Mouse (Mus musculus): ENCODE measurements around the gene Cstb. TPM values are rescaled to one million over a fixed set of nuclear protein-coding genes. Genes with fewer than 3 reads are reported as not detected.

Gene Cstb
- polyA plus RNA-seq, 1 experiment from 2014 or later = 114 TPM

GRCm38 (mm10) chr10:78426117-78426735 lies 757 bp downstream of the Cstb start:
- WGBS = 50% methylated on average over 6 of the region's 6 CpGs
- no peaks in the 10 kb centered on the region for H3K9me3 ChIP-seq (replicated peaks)
- H3K36me3 ChIP-seq = peaks cover 24% of the 10 kb centered on the region
- H3K27ac ChIP-seq (replicated peaks) = peak overlapping the region; percentile 83
- H3K4me1 ChIP-seq = peaks cover 20% of the 10 kb centered on the region
- no peaks in the 10 kb centered on the region for H3K27me3 ChIP-seq (ENCODE audit: low read depth, poor library complexity, severe bottlenecking)
- DNase-seq (ENCODE audit: low spot score) = no peak
- peak overlapping the region; percentile 77 for H3K4me3 ChIP-seq

DNA sequence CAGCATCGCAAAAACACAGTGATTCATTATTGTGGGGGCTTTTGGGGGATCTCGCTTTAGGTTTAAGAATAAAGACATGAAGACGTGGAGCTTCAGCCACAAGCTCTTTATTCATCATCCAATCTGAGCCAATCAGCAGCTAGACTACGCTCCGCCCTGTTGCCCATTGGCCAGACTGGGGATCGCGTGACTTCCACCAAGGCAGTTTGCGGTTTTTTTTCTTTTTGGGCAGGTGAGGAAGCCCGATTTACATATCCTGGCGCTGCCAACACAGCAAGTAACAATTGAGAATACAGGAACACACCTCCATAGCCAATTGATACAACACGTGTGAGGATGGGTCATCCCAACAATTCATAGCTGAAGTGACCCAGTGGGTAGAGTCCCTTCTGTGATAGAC lies 2.6 kb downstream of the Cstb start:
- 91% methylated on average over 11 of the region's 11 CpGs for WGBS
- H3K27me3 ChIP-seq (ENCODE audit: low read depth, poor library complexity, severe bottlenecking) = no peaks in the 10 kb centered on the region
- peaks cover 24% of the 10 kb centered on the region for H3K36me3 ChIP-seq
- no peaks in the 10 kb centered on the region for H3K9me3 ChIP-seq (replicated peaks)
- H3K4me3 ChIP-seq = no peak overlapping the region
- DNase-seq (ENCODE audit: low spot score) = no peak
- peaks cover 20% of the 10 kb centered on the region for H3K4me1 ChIP-seq
- H3K27ac ChIP-seq (replicated peaks) = no peak overlapping the region

GRCm38 (mm10) chr10:78429180-78429579 lies 3.7 kb downstream of the Cstb start:
- no peaks in the 10 kb centered on the region for H3K9me3 ChIP-seq (replicated peaks)
- no peak overlapping the region for H3K4me3 ChIP-seq
- no peak overlapping the region for H3K27ac ChIP-seq (replicated peaks)
- no peaks in the 10 kb centered on the region for H3K27me3 ChIP-seq (ENCODE audit: low read depth, poor library complexity, severe bottlenecking)
- peaks cover 20% of the 10 kb centered on the region for H3K4me1 ChIP-seq
- peaks cover 24% of the 10 kb centered on the region for H3K36me3 ChIP-seq
- WGBS = 90% methylated on average over 5 of the region's 5 CpGs
- DNase-seq (ENCODE audit: low spot score) = no peak

DNA sequence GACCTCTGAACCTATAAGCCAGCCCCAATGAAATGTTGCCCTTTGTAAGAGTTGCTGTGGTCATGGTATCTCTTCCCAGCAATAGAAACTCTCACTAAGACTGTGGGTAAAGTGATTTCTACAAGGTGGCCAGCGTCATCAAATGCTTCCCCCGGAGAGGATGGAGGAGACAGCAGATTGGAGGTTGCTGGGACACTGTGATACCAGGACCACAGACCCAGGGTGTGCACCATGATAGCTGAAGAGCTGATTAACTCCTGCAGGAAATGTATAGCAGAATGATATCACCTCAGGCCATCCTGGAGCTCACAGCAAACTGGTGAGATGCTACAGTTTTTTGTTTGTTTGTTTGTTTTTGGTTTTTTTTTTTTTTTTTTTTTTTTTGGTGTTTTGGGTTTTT lies 4.3 kb downstream of the Cstb start:
- peaks cover 24% of the 10 kb centered on the region for H3K36me3 ChIP-seq
- H3K27ac ChIP-seq (replicated peaks) = no peak overlapping the region
- H3K27me3 ChIP-seq (ENCODE audit: low read depth, poor library complexity, severe bottlenecking) = no peaks in the 10 kb centered on the region
- peaks cover 20% of the 10 kb centered on the region for H3K4me1 ChIP-seq
- no peak overlapping the region for H3K4me3 ChIP-seq
- no peak for DNase-seq (ENCODE audit: low spot score)
- no peaks in the 10 kb centered on the region for H3K9me3 ChIP-seq (replicated peaks)
- WGBS = 90% methylated on average over 2 of the region's 2 CpGs

DNA sequence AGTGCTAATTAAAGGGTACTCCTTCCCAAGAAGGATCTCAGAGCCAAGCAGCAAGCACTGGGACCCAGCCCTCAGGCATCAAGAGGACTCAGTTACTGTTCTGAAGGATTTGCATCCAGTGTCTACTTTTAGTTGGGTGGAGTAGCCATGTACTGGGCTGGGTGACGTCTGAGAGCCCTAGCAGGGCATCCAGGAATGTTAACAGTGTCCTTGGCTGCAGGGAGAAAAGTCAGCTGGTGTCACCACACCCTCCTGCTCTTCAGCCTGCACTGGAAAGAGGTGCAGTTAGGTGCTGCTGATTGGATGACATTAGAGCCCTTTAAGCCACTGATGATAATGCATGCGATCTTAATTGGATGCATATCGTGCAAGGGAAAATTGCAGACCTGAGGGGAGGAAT lies 7.4 kb downstream of the Cstb start:
- Histone ChIP-seq H3K27ac (replicated peaks) (no peak overlapping the region), H3K36me3 (peaks cover 14% of the 10 kb centered on the region), H3K4me3 (no peak overlapping the region), H3K9me3 (replicated peaks) (no peaks in the 10 kb centered on the region), H3K27me3 (ENCODE audit: low read depth, poor library complexity, severe bottlenecking) (no peaks in the 10 kb centered on the region), H3K4me1 (no peaks in the 10 kb centered on the region)
- WGBS = 81% methylated on average over 3 of the region's 3 CpGs
- no peak for DNase-seq (ENCODE audit: low spot score)

DNA sequence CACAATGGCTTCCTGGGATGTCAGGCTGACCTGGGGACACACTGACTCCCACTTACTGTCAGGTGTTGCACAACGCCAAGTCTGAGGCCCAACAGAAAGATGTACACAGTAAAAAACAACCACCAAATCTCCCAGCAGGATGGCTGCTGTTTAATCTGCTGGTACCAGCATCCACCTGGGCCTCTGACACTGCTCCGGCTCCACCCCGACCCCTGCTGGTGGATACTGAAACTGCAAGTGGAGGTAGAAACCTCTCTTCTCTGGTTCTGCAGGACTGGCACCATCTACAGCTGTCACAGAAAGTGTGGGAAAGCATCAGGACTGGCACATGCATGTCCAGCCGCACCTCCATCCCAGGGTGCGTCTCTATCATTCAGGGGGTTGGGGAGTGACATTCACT lies 12.6 kb downstream of the Cstb start:
- Histone ChIP-seq H3K27me3 (ENCODE audit: low read depth, poor library complexity, severe bottlenecking) (no peaks in the 10 kb centered on the region), H3K36me3 (peaks cover 9% of the 10 kb centered on the region), H3K4me3 (no peak overlapping the region), H3K27ac (replicated peaks) (no peak overlapping the region), H3K9me3 (replicated peaks) (no peaks in the 10 kb centered on the region), H3K4me1 (no peaks in the 10 kb centered on the region)
- WGBS = 16% methylated on average over 5 of the region's 5 CpGs
- peak; percentile 75 for DNase-seq (ENCODE audit: low spot score)

- no peaks in the 10 kb centered on the region for H3K9me3 ChIP-seq (replicated peaks)
Measured at GRCm38 (mm10) chr10:78439550-78439949, 14.1 kb downstream of the Cstb start.

GRCm38 (mm10) chr10:78439990-78440389 lies 14.5 kb downstream of the Cstb start:
- Histone ChIP-seq H3K4me3 (no peak overlapping the region), H3K9me3 (replicated peaks) (no peaks in the 10 kb centered on the region), H3K27me3 (ENCODE audit: low read depth, poor library complexity, severe bottlenecking) (no peaks in the 10 kb centered on the region), H3K36me3 (peaks cover 19% of the 10 kb centered on the region), H3K4me1 (no peaks in the 10 kb centered on the region), H3K27ac (replicated peaks) (no peak overlapping the region)
- WGBS = 91% methylated on average over 7 of the region's 7 CpGs
- DNase-seq (ENCODE audit: low spot score) = no peak

More at GRCm38 (mm10) chr10:78439550-78439949, 14.1 kb downstream of the Cstb start:
- H3K27ac ChIP-seq (replicated peaks) = no peak overlapping the region
- H3K4me3 ChIP-seq = no peak overlapping the region
- DNase-seq (ENCODE audit: low spot score) = peak; percentile 41
- H3K27me3 ChIP-seq (ENCODE audit: low read depth, poor library complexity, severe bottlenecking) = no peaks in the 10 kb centered on the region
- WGBS = 61% methylated on average over 5 of the region's 5 CpGs
- no peaks in the 10 kb centered on the region for H3K4me1 ChIP-seq
- H3K36me3 ChIP-seq = peaks cover 17% of the 10 kb centered on the region

DNA sequence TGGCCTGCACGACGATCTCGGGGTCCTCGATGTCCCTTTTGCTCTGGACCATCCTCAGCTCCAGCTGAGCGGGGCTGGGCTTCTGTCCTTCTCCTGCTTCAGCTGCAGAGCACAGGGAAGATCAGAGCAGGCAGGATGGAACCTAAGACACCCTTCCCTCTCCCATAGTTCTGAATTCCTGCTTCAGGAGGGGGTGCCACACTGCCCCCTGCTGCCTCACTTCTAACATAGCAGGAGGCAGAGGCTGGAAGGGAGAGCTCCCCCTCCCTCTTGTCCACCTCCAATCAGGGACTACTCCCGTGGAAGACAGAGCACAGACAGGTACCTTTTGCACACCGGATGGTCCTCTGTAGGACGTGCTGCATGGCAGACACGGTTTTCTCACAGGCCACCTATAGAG lies 15.3 kb downstream of the Cstb start:
- no peak overlapping the region for H3K27ac ChIP-seq (replicated peaks)
- WGBS = 69% methylated on average over 9 of the region's 9 CpGs
- H3K4me3 ChIP-seq = no peak overlapping the region
- no peaks in the 10 kb centered on the region for H3K9me3 ChIP-seq (replicated peaks)
- no peaks in the 10 kb centered on the region for H3K27me3 ChIP-seq (ENCODE audit: low read depth, poor library complexity, severe bottlenecking)
- peaks cover 19% of the 10 kb centered on the region for H3K36me3 ChIP-seq
- peak; percentile 22 for DNase-seq (ENCODE audit: low spot score)
- H3K4me1 ChIP-seq = no peaks in the 10 kb centered on the region

GRCm38 (mm10) chr10:78441606-78442005 lies 16.1 kb downstream of the Cstb start:
- 86% methylated on average over 5 of the region's 5 CpGs for WGBS
- no peak for DNase-seq (ENCODE audit: low spot score)
- Histone ChIP-seq H3K9me3 (replicated peaks) (no peaks in the 10 kb centered on the region), H3K4me1 (no peaks in the 10 kb centered on the region), H3K27ac (replicated peaks) (no peak overlapping the region), H3K36me3 (peaks cover 25% of the 10 kb centered on the region), H3K27me3 (ENCODE audit: low read depth, poor library complexity, severe bottlenecking) (no peaks in the 10 kb centered on the region), H3K4me3 (no peak overlapping the region)

DNA sequence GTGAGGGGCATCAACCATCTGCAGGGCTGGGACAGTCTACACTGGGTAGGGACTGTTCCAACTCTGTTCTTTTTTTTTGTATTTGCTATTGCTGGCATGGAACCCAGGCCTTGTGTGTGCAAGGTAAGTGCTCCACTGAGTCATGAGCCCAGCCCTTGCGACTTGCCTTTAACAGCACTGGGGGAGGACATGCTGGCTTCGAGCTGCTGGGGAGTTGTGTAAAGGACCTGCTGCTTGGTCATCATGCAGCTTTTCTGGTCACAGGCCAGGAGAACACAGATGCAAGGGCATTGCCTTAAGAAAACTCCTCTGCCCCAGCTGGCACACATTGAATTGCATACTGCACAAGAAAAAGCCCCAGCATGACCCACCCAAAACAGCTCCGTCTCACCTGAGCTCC lies 16.8 kb downstream of the Cstb start:
- no peaks in the 10 kb centered on the region for H3K4me1 ChIP-seq

GRCm38 (mm10) chr10:78446195-78446594 lies 20.7 kb downstream of the Cstb start:
- WGBS = 92% methylated on average over 3 of the region's 3 CpGs
- Histone ChIP-seq H3K9me3 (replicated peaks) (no peaks in the 10 kb centered on the region), H3K27ac (replicated peaks) (no peak overlapping the region), H3K4me3 (no peak overlapping the region), H3K27me3 (ENCODE audit: low read depth, poor library complexity, severe bottlenecking) (no peaks in the 10 kb centered on the region), H3K4me1 (no peaks in the 10 kb centered on the region), H3K36me3 (peaks cover 55% of the 10 kb centered on the region)
- DNase-seq (ENCODE audit: low spot score) = no peak

More for the DNA sequence above, 16.8 kb downstream of the Cstb start:
- Histone ChIP-seq H3K27me3 (ENCODE audit: low read depth, poor library complexity, severe bottlenecking) (no peaks in the 10 kb centered on the region), H3K36me3 (peaks cover 31% of the 10 kb centered on the region), H3K4me3 (no peak overlapping the region), H3K27ac (replicated peaks) (no peak overlapping the region), H3K9me3 (replicated peaks) (no peaks in the 10 kb centered on the region)
- 94% methylated on average over 3 of the region's 3 CpGs for WGBS
- no peak for DNase-seq (ENCODE audit: low spot score)

DNA sequence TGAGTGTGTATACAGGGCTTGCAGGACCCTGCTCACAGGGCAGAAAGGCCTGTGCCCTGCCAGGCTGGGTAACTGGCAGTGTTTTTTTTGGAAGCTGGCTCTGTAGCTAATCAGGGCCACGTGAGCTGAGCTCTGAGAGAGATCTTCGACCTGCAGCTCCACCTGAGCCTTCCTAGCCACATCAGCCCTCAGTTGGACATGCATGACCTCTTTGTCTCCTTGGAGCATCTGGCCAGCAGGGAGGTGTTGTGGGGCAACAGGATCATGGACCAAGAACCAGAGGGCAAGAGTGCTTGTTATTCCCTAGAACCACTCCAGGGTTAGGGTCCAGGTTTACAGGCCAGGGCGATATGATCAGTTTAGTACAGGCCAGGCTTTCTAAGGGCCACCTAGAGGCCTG lies 21.9 kb downstream of the Cstb start:
- no peak for DNase-seq (ENCODE audit: low spot score)
- no peak overlapping the region for H3K4me3 ChIP-seq
- peaks cover 53% of the 10 kb centered on the region for H3K36me3 ChIP-seq
- peaks cover 9% of the 10 kb centered on the region for H3K4me1 ChIP-seq
- no peaks in the 10 kb centered on the region for H3K27me3 ChIP-seq (ENCODE audit: low read depth, poor library complexity, severe bottlenecking)
- WGBS = 83% methylated on average over 3 of the region's 3 CpGs
- H3K27ac ChIP-seq (replicated peaks) = no peak overlapping the region
- H3K9me3 ChIP-seq (replicated peaks) = no peaks in the 10 kb centered on the region

DNA sequence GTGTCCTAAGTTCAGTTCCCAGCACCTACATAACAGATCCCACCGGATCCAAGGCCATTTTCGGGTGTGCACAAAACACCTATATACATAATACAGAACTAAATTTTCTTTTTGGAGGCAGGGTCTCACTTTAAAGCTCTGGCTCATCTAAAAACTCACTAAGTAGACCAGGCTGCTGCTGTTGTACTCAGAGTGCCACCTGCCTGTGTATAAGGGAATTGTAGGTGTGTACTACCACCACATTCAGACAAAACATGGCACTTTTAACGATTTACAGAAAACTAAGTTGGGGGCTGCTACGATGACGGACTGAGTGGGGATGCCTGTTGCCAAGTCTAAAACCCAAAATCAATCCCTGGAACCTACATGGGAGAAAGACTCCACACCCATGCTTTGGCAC lies 25.3 kb downstream of the Cstb start:
- DNase-seq (ENCODE audit: low spot score) = no peak
- no peak overlapping the region for H3K4me3 ChIP-seq
- H3K9me3 ChIP-seq (replicated peaks) = no peaks in the 10 kb centered on the region
- no peak overlapping the region for H3K27ac ChIP-seq (replicated peaks)
- no peaks in the 10 kb centered on the region for H3K27me3 ChIP-seq (ENCODE audit: low read depth, poor library complexity, severe bottlenecking)
- H3K36me3 ChIP-seq = peaks cover 36% of the 10 kb centered on the region
- peaks cover 30% of the 10 kb centered on the region for H3K4me1 ChIP-seq
- 90% methylated on average over 5 of the region's 5 CpGs for WGBS
